In genomic region chr16:8570901-8571615, GRCm38 (mm10) we compare ENCODE assay signal across 22 mouse cellular contexts. TPM values are rescaled to one million over a fixed set of nuclear protein-coding genes. Genes with fewer than 3 reads are reported as not detected.
DNase-seq lines count a peak whose midpoint lies in the region; ATAC-seq and TF ChIP-seq lines count a peak whose summit lies in the region.
"Had no signal": no experiment of that assay in that cellular context is flagged by ENCODE, and none has a peak within 500 bp of the region (broad histone marks: within the 10 kb centered on the region; RNA-seq: fewer than 3 reads in every experiment).

No protein-coding gene starts in this region.

- H3K4me2 ChIP-seq in liver, postnatal 0 days (ENCODE audit: low read depth, low read length), result no peak overlapping the region
- H3K4me2 ChIP-seq in intestine, embryonic 16.5 days (ENCODE audit: low read depth, low read length), result no peak overlapping the region
- H3K4me2 ChIP-seq: forebrain, embryonic 13.5 days; heart, embryonic 15.5 days; hindbrain, embryonic 15.5 days had no signal

- TF ChIP-seq CTCF in kidney, adult 2 months (conservative IDR thresholded peaks at IDR 0.05; ENCODE audit: insufficient read depth, insufficient read length, low read depth, low read length), result no peak
- TF ChIP-seq CTCF in liver, postnatal 0 days (IDR thresholded peaks at IDR 0.05; ENCODE audit: low read depth), result no peak

- TF ChIP-seq POLR2A in kidney, adult 2 months (IDR thresholded peaks at IDR 0.05; ENCODE audit: low read depth, low read length), result no peak

- TF ChIP-seq EP300 in liver, postnatal 0 days (IDR thresholded peaks at IDR 0.05; ENCODE audit: low read depth), result peak; percentile 18; the same call in 1 of the 2 replicates

- H3K27ac ChIP-seq in kidney, adult 2 months (ENCODE audit: insufficient read depth, low read depth, low read length), result no peak overlapping the region
- H3K27ac ChIP-seq in liver, postnatal 0 days (ENCODE audit: low read depth), result peak overlapping the region; percentile 83
- H3K27ac ChIP-seq in intestine, embryonic 16.5 days (ENCODE audit: low read length), result peak overlapping the region; percentile 57
- H3K27ac ChIP-seq in limb, embryonic 10.5 days, result no peak overlapping the region
- H3K27ac ChIP-seq: embryonic facial prominence, embryonic 10.5 days; forebrain, embryonic 13.5 days; gastrocnemius, adult 2 months; heart, embryonic 15.5 days; hindbrain, embryonic 10.5 days; hindbrain, embryonic 15.5 days had no signal

- H3K9ac ChIP-seq in liver, postnatal 0 days (replicated peaks), result no peak overlapping the region
- no peak overlapping the region for H3K9ac ChIP-seq in intestine, embryonic 16.5 days (ENCODE audit: low read depth, low read length)
- H3K9ac ChIP-seq: forebrain, embryonic 13.5 days; forebrain, postnatal 0 days; heart, embryonic 15.5 days; hindbrain, embryonic 15.5 days had no signal

- H3K4me3 ChIP-seq in kidney, adult 2 months (ENCODE audit: insufficient read depth, low read depth, low read length), result no peak overlapping the region
- no peak overlapping the region for H3K4me3 ChIP-seq in liver, postnatal 0 days (ENCODE audit: low read depth, low read length)
- no peak overlapping the region for H3K4me3 ChIP-seq in intestine, embryonic 16.5 days (ENCODE audit: low read length)
- H3K4me3 ChIP-seq in limb, embryonic 10.5 days, result no peak overlapping the region
- H3K4me3 ChIP-seq: embryonic facial prominence, embryonic 10.5 days; forebrain, embryonic 13.5 days; gastrocnemius, adult 2 months; heart, embryonic 15.5 days; hindbrain, embryonic 10.5 days; hindbrain, embryonic 15.5 days had no signal

- WGBS in kidney, adult 2 months, result 69% methylated on average over 11 of the region's 11 CpGs
- 67% methylated on average over 11 of the region's 11 CpGs for WGBS in liver, postnatal 0 days (ENCODE audit: insufficient replicate concordance)
- 68% methylated on average over 11 of the region's 11 CpGs for WGBS in intestine, embryonic 16.5 days
- WGBS in limb, embryonic 10.5 days, result 77% methylated on average over 11 of the region's 11 CpGs

- no peaks in the 10 kb centered on the region for H3K36me3 ChIP-seq in kidney, adult 2 months (ENCODE audit: control insufficient read depth, insufficient read depth, low read length)
- no peaks in the 10 kb centered on the region; the same call in 1 of the 2 replicates for H3K36me3 ChIP-seq in liver, postnatal 0 days (replicated peaks; ENCODE audit: insufficient read depth, low read length)
- no peaks in the 10 kb centered on the region for H3K36me3 ChIP-seq in intestine, embryonic 16.5 days (ENCODE audit: control insufficient read depth, insufficient read depth, low read length)
- H3K36me3 ChIP-seq in limb, embryonic 10.5 days, result peaks cover 7% of the 10 kb centered on the region; the same call in 1 of the 2 replicates
- H3K36me3 ChIP-seq: heart, embryonic 15.5 days had no signal

- H3K9me3 ChIP-seq in liver, postnatal 0 days (ENCODE audit: low read length), result no peaks in the 10 kb centered on the region
- no peaks in the 10 kb centered on the region for H3K9me3 ChIP-seq in intestine, embryonic 16.5 days (ENCODE audit: control insufficient read depth, low read length)
- H3K9me3 ChIP-seq in limb, embryonic 10.5 days (replicated peaks), result no peaks in the 10 kb centered on the region
- H3K9me3 ChIP-seq: embryonic facial prominence, embryonic 10.5 days; forebrain, embryonic 13.5 days; heart, embryonic 15.5 days; hindbrain, embryonic 10.5 days; hindbrain, embryonic 15.5 days had no signal

- ATAC-seq in liver, postnatal 0 days, result peak; percentile 91
- peak; percentile 36 for ATAC-seq in intestine, embryonic 16.5 days
- ATAC-seq: activated CD4-positive, CD25-positive, alpha-beta regulatory T cell, adult 4 months; forebrain, embryonic 13.5 days; forebrain, postnatal 0 days; Patski had no signal

- DNase-seq in kidney, adult 2 months, result peak; percentile 36
- DNase-seq in kidney, postnatal 10 days, result no peak
- DNase-seq in liver, postnatal 0 days, result no peak
- DNase-seq in liver, result no peak
- DNase-seq in limb, embryonic 10.5 days (ENCODE audit: low spot score), result peak; percentile 19
- no peak for DNase-seq in right cerebral cortex, postnatal 4 days
- DNase-seq in cerebellum, adult 9-11 months, result no peak
- DNase-seq: adrenal gland, postnatal 14 days; cerebellum, adult 18-20 months; cerebellum, postnatal 10 days; forebrain, postnatal 0 days; gastrocnemius, adult 2 months; gastrocnemius, postnatal 25 days; heart, postnatal 14 days had no signal

- H3K4me1 ChIP-seq in kidney, adult 2 months (ENCODE audit: control insufficient read depth, insufficient read depth, low read length), result no peaks in the 10 kb centered on the region
- H3K4me1 ChIP-seq in liver, postnatal 0 days (ENCODE audit: insufficient read depth), result peaks cover 5% of the 10 kb centered on the region; the same call in 1 of the 2 replicates
- peaks cover 16% of the 10 kb centered on the region for H3K4me1 ChIP-seq in intestine, embryonic 16.5 days (ENCODE audit: control insufficient read depth, insufficient read depth, low read length)
- peaks cover 54% of the 10 kb centered on the region for H3K4me1 ChIP-seq in limb, embryonic 10.5 days

- H3K27me3 ChIP-seq in kidney, adult 2 months (replicated peaks; ENCODE audit: control insufficient read depth, insufficient read depth, low read length), result no peaks in the 10 kb centered on the region
- H3K27me3 ChIP-seq in liver, postnatal 0 days (ENCODE audit: insufficient read depth, low read length), result no peaks in the 10 kb centered on the region
- no peaks in the 10 kb centered on the region for H3K27me3 ChIP-seq in intestine, embryonic 16.5 days (replicated peaks; ENCODE audit: control insufficient read depth, insufficient read depth, low read length)
- H3K27me3 ChIP-seq in limb, embryonic 10.5 days (ENCODE audit: low read depth, poor library complexity, severe bottlenecking), result 0 out of 2 replicates have a peak, but pooled peaks cover 4% of the 10 kb centered on the region
- H3K27me3 ChIP-seq: forebrain, embryonic 13.5 days; heart, embryonic 15.5 days; hindbrain, embryonic 15.5 days; Patski had no signal

RNA-seq across cellular contexts. Expression of gene Abat, which starts 57.8 kb away (rescaled TPM):
- 267 and 285 TPM in 2 replicates for polyA plus RNA-seq in kidney, adult 2 months (2012; rRNA removed)
- 37.8 and 39.1 TPM in 2 replicates for polyA plus RNA-seq in liver, postnatal 0 days (2015; fragmentation: Nextera tagmentation; extraction: Ambion mirVana)
- 80.0 and 89.5 TPM in 2 replicates for polyA plus RNA-seq in intestine, embryonic 16.5 days (2015; fragmentation: Nextera tagmentation; extraction: Ambion mirVana)
- polyA plus RNA-seq in limb, embryonic 10.5 days (2016; fragmentation: Nextera tagmentation; extraction: Ambion mirVana), result 14.9 and 22.7 TPM in 2 replicates

Comparison
In these comparisons a context has a peak if more than half of its experiments do, and no peak if none do; other contexts are left out.
1. DNase-seq: peak in kidney, adult 2 months (single experiment) and limb, embryonic 10.5 days (single experiment); none in kidney, postnatal 10 days (single experiment), liver, postnatal 0 days (single experiment), liver (single experiment), right cerebral cortex, postnatal 4 days (single experiment) and cerebellum, adult 9-11 months (single experiment).
2. H3K27ac ChIP-seq: peak in liver, postnatal 0 days (single experiment) and intestine, embryonic 16.5 days (single experiment); none in kidney, adult 2 months (single experiment) and limb, embryonic 10.5 days (single experiment).